Mouse (Mus musculus): Measurements from ENCODE around the gene Srgap1. TPM values are rescaled to one million over a fixed set of nuclear protein-coding genes. Genes with fewer than 3 reads are reported as not detected.
"Not testable (repeated sequence)": the region's sequence is repeated elsewhere in the genome, so short reads cannot be mapped to it uniquely, and the experiment has no call there.

Gene Srgap1
- total RNA-seq, 2 experiments from 2014 or later: 7.6 to 11.7 TPM

- Histone ChIP-seq H3K27ac (no peak overlapping the region), H3K4me3 (no peak overlapping the region)
- DNase-seq (ENCODE audit: extremely low spot score in 1 of 2, low spot score in 2 of 2): no peak
- no peak for TF ChIP-seq CTCF (IDR thresholded peaks at IDR 0.05)
- intact Hi-C loops (cut with DNase I): no loop called here
Observed at GRCm38 (mm10) chr10:121796027-121796802, 250.9 kb downstream of the Srgap1 start.

DNA sequence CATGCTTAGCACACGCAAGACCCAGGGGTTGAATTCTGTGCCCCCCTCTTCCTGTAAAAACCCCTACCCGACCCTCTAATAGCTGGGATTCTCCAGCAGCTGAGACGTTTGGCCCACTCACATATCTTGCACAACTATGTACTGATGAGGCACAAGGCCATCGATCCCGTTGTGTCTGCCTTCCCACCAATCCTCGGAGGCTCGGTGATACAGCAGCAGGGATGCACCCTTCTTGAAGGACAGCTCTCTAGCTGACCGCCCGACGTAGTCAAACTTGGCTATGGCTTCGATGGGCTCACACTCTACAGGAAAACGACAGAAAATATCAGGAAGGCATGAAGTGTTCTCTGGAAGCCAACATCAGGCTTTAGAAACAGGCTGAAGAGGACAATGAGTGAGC is 252.6 kb downstream of the Srgap1 start:
- DNase-seq (ENCODE audit: extremely low spot score in 1 of 2, low spot score in 2 of 2): no peak
- Histone ChIP-seq H3K27ac (no peak overlapping the region), H3K4me3 (no peak overlapping the region)
- no peak for TF ChIP-seq CTCF (IDR thresholded peaks at IDR 0.05)
- intact Hi-C loops (cut with DNase I): no loop called here

DNA sequence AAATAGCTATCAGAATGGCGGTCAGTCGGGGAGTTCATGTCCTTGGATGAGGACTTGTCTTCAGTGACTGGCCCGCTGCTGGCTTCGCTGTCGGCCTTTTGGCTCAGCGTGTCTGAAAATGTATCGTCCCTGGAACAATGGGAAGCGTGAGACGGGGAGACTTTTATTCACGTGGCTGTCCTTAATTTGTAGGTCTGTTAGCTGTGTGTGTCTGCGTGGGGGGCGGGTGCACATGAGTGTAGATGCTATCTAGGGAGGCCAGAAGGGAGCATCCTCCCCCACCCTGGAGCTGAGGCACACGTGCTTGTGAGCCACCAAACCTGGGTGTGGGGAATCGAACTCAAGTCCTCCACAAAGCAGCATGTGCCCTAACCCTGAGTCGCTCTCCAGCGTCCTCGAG is 254.5 kb downstream of the Srgap1 start:
- Histone ChIP-seq H3K27ac (no peak overlapping the region), H3K4me3 (no peak overlapping the region)
- no peak for DNase-seq (ENCODE audit: extremely low spot score in 1 of 2, low spot score in 2 of 2)
- intact Hi-C loops (cut with DNase I): no loop called here
- TF ChIP-seq CTCF (IDR thresholded peaks at IDR 0.05): no peak

- Histone ChIP-seq H3K4me3 (no peak overlapping the region), H3K27ac (no peak overlapping the region)
- DNase-seq (ENCODE audit: extremely low spot score in 1 of 2, low spot score in 2 of 2): no peak
- no peak for TF ChIP-seq CTCF (IDR thresholded peaks at IDR 0.05)
- intact Hi-C loops (cut with DNase I): no loop called here
Observed at GRCm38 (mm10) chr10:121790078-121790477, 257.0 kb downstream of the Srgap1 start.

DNA sequence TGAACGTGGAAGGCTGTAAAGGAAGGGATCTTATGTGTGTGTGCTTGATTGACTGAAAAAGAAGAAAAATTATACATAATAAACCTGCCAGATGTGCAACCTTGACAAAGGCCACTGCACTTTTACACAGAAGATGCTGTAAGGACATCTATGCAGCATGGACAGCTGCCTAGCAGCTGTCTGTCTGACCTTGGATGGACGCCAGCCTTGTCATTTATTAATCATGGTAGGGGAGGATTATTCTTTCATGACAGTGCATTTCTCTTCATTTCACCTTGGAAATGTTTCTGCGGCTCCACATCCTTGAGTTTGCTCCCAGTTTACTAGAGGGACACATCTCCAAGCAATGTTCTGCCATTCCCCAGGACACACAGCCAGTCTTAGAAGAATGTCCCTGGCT is 258.6 kb downstream of the Srgap1 start:
- H3K4me3 ChIP-seq: no peak overlapping the region
- TF ChIP-seq CTCF (IDR thresholded peaks at IDR 0.05): no peak
- no peak overlapping the region for H3K27ac ChIP-seq
- DNase-seq (ENCODE audit: extremely low spot score in 1 of 2, low spot score in 2 of 2): no peak
- intact Hi-C loops (cut with DNase I): no loop called here

GRCm38 (mm10) chr10:121781159-121781558 is 266.0 kb downstream of the Srgap1 start:
- Histone ChIP-seq H3K27ac (no peak overlapping the region), H3K4me3 (no peak overlapping the region)
- intact Hi-C loops (cut with DNase I): no loop called here
- DNase-seq (ENCODE audit: extremely low spot score in 1 of 2, low spot score in 2 of 2): no peak
- no peak for TF ChIP-seq CTCF (IDR thresholded peaks at IDR 0.05)

- intact Hi-C loops (cut with DNase I): no loop called here
- no peak overlapping the region for H3K4me3 ChIP-seq
- no peak for TF ChIP-seq CTCF (IDR thresholded peaks at IDR 0.05)
- H3K27ac ChIP-seq: no peak overlapping the region
- DNase-seq (ENCODE audit: extremely low spot score in 1 of 2, low spot score in 2 of 2): no peak
Observed at GRCm38 (mm10) chr10:121775990-121776389, 271.1 kb downstream of the Srgap1 start.

GRCm38 (mm10) chr10:121773813-121774212 is 273.3 kb downstream of the Srgap1 start:
- Histone ChIP-seq H3K4me3 (no peak overlapping the region), H3K27ac (no peak overlapping the region)
- intact Hi-C loops (cut with DNase I): no loop called here
- TF ChIP-seq CTCF (IDR thresholded peaks at IDR 0.05): no peak
- DNase-seq (ENCODE audit: extremely low spot score in 1 of 2, low spot score in 2 of 2): no peak

- intact Hi-C loops (cut with DNase I): loop anchor here (2.0 kb wide), 1 partner anchor 282 kb away; no protein-coding TSS in a partner anchor
- DNase-seq (ENCODE audit: extremely low spot score in 1 of 2, low spot score in 2 of 2): peak in 1 of 2 experiments; percentile 22
- peak; percentile 53 for TF ChIP-seq CTCF (IDR thresholded peaks at IDR 0.05)
- H3K27ac ChIP-seq: no peak overlapping the region
- H3K4me3 ChIP-seq: no peak overlapping the region
Observed at GRCm38 (mm10) chr10:121770624-121771577, 276.2 kb downstream of the Srgap1 start.

- Histone ChIP-seq H3K4me3 (no peak overlapping the region), H3K27ac (no peak overlapping the region)
- intact Hi-C loops (cut with DNase I): loop anchor here (2.0 kb wide), 1 partner anchor 283 kb away; no protein-coding TSS in a partner anchor
- DNase-seq (ENCODE audit: extremely low spot score in 1 of 2, low spot score in 2 of 2): no peak
- no peak for TF ChIP-seq CTCF (IDR thresholded peaks at IDR 0.05)
Observed at GRCm38 (mm10) chr10:121769711-121770110, 277.4 kb downstream of the Srgap1 start.

GRCm38 (mm10) chr10:121767295-121767694 is 279.8 kb downstream of the Srgap1 start:
- DNase-seq (ENCODE audit: extremely low spot score in 1 of 2, low spot score in 2 of 2); H3K27ac ChIP-seq; H3K4me3 ChIP-seq; intact Hi-C loops (cut with DNase I): not testable (repeated sequence)
- peak; percentile 22 for TF ChIP-seq CTCF (IDR thresholded peaks at IDR 0.05)
